Mouse (Mus musculus) Muller cell, postnatal 12 days (primary cell): ENCODE results near the gene Cacnb4.

Source experiments
- DNase-seq: peaks from one replicate; pipeline ENCODE4 v3.0.0-alpha.2; 2015; ENCODE audit errors: inconsistent ontology term

Gene Cacnb4

DNA sequence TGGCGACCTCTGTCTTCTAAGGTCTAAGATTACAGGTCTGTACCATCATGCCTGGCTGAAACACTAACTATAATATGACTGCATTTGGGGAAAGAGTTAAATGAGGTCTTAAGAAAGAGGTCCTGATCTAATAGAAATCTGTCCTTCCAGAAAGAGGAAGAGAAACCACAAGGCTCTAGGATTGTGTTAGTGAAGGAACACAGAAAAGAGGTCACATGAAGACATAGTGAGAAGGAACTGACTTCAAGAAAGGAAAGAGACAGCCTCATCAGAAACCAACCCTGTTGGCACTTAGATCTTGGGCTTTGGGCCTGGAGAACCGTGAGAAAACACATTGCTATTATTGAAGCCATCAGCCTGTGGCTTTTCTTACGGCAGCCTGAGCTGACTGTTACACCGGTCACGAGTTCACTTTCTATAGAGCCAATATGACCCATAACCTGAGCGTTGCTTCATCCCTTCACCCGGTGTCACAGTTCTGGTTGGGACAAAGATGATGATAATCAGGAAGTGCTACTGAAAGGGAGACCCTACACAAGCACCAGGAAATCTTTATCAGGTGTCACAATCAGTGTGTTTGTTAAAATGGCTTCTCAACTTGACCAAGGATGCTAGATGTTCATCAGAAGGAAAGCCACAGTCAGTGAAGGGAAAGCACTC, 153.4 kb downstream of the Cacnb4 start:
- DNase-seq, result no peak

DNA sequence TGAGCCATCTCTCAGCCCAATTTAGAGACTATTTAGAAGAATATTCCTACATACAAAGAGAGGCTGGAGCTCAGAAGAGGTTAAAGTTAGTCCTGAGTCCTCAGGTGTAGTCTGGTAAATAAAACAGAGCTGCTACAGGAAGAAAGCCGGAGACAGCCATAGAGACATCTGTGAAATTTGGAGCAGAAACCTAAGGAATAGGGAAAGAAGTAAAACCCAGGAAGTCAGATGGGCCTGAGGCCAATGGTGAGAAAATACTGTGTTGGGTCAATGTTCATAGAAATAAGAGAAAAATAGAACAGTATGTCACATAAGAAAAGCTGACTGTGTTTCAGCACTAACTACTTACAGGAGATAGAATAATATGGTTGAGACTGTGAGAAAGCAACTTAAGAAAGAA, 155.6 kb downstream of the Cacnb4 start:
- no peak for DNase-seq

DNA sequence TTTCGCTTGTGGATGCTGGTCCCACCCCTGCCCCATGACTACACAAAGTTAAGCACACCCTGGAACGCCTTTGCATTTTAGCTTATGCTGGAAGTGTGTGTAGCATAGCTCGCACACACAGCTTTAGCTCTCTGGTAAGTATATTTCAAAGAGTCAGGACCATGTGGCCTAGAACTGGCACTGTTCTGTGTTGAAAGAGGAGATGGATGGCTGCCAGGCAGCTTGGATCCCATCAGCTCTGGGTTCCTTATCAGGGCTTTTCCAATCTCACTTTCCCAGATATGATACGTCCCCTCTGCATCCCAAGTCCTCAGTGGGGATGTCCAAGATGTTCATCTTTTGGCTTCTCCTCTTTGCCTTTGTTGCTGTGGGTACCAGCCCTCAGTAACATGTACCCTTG, 157.9 kb downstream of the Cacnb4 start:
- DNase-seq, result no peak

DNA sequence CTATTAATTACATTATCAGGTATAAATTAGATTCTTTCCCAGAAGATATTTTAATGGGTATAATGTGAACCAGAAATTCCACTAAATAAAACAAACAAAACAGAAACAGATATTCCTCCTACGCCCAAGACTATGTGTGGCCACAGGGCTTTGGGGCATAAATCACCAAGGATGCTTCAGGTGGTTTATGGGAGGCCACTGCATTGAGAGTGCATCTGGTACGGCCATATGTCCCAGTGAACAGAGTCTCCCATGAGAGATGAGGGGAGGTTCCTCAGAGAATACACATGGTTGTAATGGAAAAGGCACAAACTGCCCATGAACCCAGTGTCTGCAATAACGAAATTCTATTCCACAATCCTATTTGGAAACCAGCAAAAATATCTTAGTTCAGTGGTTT, 160.1 kb downstream of the Cacnb4 start:
- no peak for DNase-seq

DNA sequence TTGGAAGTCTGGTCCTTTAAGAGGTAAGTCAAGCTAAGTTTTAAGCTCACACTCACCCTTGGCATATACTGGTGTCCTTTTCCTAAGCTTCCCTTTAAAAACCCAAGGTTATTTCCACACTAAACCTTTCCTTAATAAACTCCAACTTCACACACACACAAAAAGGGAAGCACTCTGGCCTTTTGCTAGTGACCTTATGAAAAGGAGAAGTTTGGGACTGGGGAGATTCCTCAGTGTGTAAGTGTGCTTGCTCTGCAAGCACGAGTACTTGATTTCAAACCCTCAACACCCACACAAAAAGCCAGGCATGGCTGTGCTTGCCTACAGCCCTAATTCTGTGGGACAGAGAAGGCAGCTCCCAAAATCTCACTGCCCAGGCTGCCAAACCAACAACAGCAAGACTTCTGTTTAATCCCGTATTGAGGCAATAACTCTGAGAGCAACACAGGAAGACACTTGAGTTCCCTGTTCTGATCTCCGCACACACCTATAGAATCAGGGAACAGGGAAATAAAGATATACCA, 163.7 kb downstream of the Cacnb4 start:
- DNase-seq, result no peak

DNA sequence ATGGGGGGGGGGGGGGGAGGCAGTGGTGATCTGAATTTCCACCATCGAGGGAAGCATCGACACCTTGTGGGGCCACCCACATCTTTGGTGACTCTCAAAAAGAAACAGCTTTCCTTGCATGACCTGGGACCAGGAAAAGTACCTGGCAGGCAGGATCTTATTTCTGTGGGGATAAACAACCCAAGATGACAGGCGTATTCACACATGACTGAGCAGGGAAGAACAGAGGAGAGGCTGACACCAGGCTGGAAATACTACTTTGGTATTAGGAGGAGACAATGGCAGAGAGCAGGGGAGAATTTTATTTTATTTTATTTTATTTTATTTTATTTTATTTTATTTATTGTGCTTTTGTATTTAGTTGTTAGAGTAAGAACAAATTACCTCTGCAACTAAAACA, 164.4 kb downstream of the Cacnb4 start:
- no peak for DNase-seq

DNA sequence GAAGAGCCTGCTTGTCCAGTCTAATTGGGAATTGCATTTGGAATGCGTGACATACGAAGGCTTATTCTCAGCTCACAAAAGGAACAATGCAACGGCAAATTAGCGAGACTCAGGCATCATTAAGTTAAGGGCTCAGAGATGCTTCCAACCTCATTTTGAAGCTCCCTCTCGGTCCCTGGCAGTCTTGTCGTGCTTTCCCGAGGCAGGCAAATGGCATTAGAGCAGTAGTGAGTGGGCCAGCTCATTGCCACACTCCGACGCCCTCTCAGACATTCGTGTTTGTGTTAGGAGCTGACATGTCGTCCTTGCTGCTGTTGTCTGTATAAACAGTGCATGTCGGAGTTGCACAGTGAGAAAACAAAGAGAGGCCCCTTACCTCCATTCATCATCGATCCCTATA, 164.8 kb downstream of the Cacnb4 start:
- peak; percentile 66 for DNase-seq

DNA sequence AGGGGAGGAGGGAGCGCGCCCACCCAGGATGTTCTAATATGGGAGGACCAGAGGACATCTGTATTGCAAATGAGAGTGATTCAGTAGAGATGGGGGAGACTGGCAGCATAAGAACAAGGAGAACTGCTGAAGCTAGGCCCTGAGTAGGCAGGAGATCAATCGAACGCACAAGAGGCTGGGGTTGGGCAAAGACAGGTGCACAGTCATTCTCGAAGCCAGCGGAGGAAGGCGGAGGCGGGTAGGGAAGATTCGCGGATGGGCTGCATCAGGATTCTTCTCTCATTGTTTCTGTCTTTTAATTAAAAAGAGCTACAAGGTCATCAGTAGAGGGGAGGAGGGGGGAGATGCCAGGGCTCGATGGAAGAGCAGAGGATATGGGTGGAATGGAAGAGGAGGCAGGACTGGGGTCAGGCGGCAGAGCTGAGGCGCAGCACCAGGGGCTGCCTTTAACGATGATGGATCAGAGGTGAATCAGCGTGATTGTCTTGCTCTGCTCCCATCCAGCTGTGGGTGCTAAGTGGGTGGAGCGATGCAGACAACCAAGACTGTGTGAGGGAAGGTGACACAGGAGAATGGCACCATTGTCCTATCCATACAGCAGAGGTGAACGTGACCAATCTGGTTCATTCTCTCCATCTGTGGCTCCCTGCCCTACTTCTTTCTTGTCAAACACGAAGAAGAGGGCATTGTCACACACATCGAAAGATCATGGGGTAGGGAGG, 166.7 kb downstream of the Cacnb4 start:
- no peak for DNase-seq

DNA sequence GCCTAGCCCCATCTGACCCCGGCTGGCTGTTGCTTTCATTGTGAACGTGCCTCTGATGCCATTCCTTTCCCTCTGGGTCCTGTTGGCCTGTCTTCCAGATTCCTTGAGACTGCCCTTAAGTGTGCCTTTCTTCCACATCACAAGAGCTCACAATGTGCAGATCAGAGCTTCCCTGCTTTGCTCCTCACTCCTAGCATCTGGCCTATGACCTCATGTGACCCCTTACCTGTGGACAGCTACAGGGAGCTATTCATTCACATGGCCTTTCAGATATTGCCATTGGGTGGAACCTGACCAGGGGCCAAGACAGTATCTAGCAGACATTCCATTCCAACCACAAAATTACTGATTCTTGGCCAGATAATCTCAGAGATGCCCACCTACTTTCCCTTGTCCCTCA, 171.5 kb downstream of the Cacnb4 start:
- DNase-seq, result peak; percentile 14

DNA sequence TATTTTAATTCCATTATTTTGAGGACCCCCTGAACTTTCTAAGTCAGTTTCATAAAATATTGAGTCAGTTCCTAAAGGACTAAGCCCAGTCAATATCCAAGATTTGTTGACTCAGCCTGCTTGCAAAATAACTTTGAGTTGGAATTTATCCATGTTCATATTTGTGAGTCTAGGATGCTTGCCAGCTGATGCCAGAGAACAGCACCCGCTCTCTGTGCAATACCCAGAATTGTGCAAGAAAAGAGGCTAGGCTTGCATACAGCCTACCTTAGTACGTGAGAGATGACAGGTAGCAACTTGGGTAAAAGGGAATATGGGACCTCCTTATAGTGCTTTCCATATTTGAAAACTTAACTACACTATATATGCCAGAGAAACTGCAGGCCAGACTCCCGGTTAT, 171.9 kb downstream of the Cacnb4 start:
- peak; percentile 57 for DNase-seq

DNA sequence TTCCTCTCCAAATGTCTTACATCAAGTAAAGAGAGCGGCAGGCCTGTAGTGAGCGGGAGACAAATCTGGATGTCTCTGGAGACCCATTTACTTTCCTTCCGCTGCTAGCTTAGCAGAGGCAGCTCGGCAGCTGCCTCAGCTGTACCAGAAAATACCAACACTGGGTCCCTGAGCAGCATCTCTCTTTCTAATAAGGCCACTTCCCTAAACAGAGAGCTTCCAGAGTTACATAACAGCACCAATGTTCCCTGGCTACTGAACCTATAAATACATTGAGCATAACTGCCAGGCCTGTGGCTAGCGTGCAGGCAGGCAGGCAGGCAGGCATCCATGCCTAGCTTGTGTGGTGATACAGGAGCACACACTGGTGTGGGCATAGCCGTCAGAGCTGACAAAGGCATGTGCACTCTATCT, 176.8 kb downstream of the Cacnb4 start:
- DNase-seq, result no peak

DNA sequence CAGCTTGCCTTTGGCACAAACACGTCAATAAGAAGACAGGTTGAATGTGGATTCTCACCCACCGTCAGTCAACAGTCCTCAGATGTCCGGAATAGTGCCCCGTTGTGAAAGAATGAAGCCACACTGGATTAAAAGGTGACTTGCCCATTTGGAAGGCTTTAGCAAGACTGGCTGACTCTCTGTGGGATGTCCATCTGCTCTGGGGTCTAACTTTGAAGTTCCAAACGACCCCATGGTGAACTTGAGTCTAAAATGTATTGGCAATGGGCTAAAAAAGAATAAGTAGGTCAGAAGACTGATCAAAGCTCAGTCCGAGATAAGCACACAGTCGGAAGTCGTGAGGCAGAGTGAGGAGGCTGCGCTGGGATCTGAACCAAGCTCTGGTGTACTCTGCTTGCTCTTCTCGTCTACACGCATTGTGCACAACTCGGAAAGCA, 177.5 kb downstream of the Cacnb4 start:
- no peak for DNase-seq

DNA sequence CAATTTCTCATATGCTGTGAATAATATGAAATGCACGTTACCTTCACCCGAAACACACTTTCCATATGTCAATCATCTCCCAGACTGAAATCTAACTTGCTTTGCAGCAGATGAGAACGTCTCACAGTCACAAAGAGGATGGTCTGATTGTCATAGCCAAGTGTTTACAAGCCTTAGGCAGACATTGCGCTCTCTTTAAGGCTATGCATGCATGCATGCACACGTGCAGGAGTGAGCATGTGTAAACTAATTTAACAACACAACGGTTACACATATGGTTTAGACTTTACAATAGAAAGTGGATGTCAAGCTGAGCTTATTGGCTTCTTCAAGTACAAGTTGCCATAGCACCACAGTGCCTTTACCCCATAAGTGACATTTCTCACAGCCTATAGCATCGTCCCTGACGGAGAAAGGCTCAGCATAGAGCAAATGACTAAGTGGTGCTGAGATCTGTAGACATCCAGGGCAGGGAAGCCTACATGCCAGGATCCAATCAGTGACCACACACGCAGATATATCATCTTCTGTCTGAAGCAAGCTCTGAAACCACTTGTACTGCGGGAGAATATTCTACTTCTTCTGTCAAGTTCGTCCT, 181.4 kb downstream of the Cacnb4 start:
- DNase-seq, result no peak

DNA sequence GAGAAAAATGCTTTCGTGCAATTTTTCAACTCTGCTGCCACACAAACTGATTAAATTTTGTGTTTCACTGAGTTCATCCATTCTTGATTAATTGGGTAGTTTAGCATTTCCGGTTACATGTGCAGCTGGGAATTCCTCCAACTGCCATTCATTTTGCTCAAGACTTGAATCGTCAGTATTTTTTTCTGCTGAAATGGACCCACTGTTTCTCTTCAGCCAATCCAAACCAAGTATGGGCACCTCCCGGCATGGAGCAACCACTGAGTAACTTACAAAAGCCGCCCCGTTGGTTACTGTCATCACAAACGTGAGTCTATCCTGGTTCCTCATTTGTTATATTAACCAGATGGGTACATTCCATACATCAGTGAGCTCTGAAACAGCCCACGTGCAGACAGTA, 182.4 kb downstream of the Cacnb4 start:
- DNase-seq, result peak; percentile 65

DNA sequence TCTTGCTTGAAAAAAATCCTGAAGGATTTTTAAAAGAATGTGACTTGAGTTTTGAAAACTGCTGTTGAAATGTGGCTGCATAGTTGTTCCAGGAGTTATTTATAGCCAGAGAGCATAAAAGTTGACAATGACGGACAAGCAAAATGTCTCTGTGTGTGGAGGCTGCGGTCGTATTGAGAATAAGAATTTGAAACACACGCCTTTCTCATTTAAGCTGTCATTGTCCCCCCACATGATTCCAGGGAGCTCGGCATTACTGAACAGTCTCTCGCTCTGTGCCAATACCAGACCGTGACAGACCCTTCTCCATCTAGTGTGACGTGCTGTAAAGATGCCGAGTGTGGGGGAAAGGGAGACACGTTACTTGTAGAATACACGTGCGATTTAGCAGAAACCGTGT, 183.8 kb downstream of the Cacnb4 start:
- DNase-seq, result no peak

DNA sequence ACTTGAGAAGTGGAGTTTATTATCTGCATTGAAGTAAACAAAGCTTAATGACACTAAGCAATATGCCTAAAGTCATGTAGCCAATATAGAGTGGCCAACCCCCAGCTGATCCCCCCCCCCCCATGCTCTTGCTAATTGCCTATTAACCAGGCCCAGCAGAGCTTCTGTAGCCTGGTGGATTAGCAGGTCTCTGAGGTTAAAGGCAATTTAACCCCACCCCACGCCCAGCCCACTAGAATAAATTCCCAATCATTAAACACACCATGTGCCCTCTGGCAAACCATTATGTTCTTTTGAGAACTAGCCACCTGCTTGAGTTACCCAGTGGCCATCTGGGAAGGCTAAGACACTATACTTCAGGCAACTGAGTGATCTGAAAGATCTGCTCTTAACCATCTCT, 186.8 kb downstream of the Cacnb4 start:
- no peak for DNase-seq

DNA sequence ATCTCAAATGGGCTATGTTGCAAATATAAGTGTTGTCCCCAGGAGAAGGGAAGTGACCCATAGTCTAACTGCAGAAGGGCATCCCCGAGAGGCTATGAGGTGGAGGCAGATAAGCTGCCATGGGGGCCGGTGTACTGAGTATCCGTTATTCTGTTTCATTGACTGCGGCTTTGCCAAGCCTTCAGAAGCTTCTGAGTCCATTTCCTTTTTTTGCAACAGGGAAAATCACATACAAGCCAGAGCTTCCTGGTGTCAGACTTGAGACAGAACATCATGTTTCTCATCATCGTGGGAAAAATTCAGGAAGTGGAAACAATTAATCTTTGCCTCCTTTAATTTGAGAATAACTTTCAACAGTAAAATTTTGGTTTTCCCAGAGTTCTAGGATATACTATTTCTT, 193.1 kb downstream of the Cacnb4 start:
- DNase-seq, result no peak

DNA sequence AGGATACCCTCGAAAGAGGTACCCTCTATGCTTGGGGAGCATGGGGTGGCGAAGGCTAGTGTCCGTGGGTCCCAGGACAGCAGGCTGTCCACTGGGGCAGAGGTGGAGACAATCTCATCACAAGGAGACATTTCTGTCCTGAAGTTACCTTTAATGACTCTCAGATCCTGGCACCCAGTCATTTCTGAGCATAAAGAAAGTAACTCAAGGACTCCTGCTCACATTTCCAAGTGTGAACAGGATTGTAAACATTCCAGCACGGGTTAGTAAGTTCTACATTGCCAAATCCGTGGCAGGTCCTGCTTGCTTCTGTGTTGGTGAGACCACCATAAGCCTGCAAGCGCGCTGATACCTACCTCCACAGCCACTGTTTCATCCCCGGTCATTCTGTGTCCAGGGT, 196.2 kb downstream of the Cacnb4 start:
- no peak for DNase-seq

DNA sequence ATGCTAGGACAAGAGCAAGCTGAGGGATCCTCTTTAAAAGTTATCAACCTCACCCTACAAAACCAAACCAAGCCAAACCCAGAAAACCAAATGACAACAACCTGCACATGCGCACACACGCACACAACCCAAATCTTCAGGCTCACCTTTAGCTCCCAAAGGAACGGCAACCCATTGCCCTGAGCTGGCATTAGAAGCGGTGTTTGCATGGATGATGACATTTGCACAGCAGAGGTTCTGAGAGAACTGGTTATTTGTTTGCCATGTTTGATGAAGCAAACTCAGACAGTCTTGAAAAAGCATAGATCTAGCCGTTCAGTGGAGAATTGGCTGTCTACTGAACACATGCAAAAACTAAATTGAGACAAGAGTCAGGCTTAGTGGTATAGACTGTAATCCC, 198.1 kb downstream of the Cacnb4 start:
- DNase-seq, result no peak

DNA sequence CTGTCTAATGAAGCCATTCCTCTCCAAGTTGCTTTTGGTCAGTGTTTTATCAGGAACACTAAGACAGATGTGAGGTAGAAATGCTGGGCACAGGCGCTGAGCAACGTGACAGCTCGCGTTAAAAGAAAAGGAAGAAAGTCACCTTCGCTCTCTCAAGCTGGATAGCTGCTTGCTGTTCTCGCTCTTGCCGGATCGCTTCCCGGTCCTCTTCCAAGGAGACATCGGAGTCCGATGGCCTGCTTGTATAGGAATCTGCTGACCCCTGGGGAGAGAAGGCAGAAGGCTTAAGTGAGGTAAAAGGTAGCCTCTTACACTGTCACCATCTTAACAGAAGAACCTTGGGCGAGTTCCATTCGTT, 199.1 kb downstream of the Cacnb4 start:
- no peak for DNase-seq

DNA sequence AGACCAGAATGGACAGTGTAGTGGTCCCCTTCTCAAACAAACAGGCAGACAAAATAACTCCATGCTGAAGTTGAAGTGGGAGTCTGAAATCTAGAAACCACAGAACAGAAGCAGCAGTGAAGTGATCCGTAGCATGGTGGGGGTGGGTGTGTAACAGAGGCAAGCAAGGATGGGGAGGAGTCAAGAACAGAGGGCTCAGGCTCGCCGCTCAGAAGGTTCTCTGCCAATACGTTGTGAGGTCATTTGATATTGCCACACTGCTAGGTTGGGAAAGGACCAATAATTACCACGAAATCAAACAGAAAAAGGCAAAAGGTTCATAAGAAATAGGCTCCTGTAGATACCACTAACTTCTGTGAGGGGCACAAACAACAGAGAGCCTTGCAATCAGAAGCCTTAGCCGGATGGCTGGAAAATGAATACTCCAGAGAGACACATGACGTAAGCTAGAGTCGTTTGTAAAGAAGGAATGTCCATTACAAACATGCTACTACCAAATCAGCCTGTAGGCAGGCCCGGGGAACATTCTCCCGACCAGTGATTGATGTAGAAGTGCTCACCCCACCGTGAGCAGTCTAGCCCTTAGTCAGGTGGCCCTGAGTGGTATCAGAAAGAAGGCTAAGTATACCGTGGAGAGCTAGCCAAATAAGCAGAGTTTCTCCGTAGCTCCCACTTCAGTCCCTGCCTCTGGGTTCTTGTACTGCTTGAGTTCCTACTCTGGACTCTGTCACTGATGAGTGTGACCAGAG, 199.7 kb downstream of the Cacnb4 start:
- no peak for DNase-seq

DNA sequence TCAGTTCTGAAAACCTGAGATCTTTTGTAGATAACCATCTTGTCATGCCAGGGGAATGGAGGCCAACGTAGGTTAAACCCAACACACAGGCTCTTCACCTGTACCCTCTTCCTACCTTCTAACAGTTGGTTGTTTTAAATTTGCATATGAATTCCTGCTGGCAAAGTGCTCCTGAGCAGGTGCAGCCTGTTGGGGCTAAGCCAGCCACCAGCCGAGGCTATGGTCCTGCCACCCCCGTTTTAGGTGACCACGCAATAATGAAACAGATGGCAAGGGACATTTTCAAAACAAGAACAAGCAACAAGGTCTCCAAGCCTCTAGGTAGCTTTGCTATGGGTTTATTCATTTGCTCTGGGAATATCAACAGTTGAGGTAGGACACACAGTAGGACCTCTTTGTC, 200.8 kb downstream of the Cacnb4 start:
- DNase-seq, result no peak
